Mouse (Mus musculus) heart, postnatal 0 days (tissue): Measurements from ENCODE around the gene Iqcf6.

Source experiments
- CTCF ChIP-seq: IDR thresholded peaks from 2 replicates; pipeline ENCODE4 v1.5.1; 2016; ENCODE audit warnings: antibody characterized with exemption, control low read depth, low read depth
- EP300 ChIP-seq: IDR thresholded peaks from 2 replicates; pipeline ENCODE4 v1.6.1; 2016; ENCODE audit warnings: antibody characterized with exemption, low read depth

GRCm38 (mm10) chr9:106659441-106659840, 33.1 kb downstream of the Iqcf6 start:
- TF ChIP-seq CTCF (no peak), EP300 (no peak)
